22 mouse cellular contexts compared by ENCODE assay signal in the genomic region with DNA sequence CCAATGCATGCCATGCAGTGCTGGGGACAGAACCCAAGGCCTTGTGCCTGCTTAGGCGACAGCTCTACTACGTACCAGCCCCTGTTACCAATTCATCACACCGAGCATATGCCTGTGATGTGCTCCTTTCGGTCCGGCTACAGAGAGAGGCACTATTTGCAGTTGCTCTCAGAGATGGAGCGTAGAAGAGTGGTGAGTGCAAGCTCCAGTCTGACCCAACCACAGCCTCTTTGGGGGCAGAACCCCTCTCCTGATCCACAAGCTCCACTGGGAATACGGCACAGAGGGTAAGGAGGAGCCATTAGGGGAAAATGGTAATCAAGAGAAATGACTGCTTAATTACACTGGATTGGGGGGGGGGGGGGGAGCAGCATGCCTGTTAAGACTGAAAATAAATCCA.
DNase-seq lines count a peak whose midpoint lies in the region; ATAC-seq lines count a peak whose summit lies in the region.
"Had no signal": no experiment of that assay in that cellular context is flagged by ENCODE, and none has a peak within 500 bp of the region (broad histone marks: within the 10 kb centered on the region; RNA-seq: fewer than 3 reads in every experiment).

No protein-coding gene starts in this region.

- ATAC-seq in forebrain, embryonic 15.5 days (replicated peaks), result 0 out of 2 replicates have a peak, but pooled peaks have one; percentile 29
- ATAC-seq in neural tube, embryonic 13.5 days (ENCODE audit: low read depth), result peak; percentile 54
- ATAC-seq in limb, embryonic 11.5 days (ENCODE audit: insufficient number of reproducible peaks, low FRiP score, low TSS enrichment, low read depth), result no peak; the same call in 1 of the 2 replicates

- no peak overlapping the region for H3K9ac ChIP-seq in forebrain, embryonic 15.5 days (replicated peaks)
- H3K9ac ChIP-seq in neural tube, embryonic 13.5 days, result no peak overlapping the region
- H3K9ac ChIP-seq in limb, embryonic 11.5 days (ENCODE audit: low read length), result no peak overlapping the region
- H3K9ac ChIP-seq: liver, embryonic 14.5 days; lung, embryonic 15.5 days had no signal

- no peak for DNase-seq in forebrain, embryonic 10.5 days (ENCODE audit: extremely low spot score, low spot score)
- DNase-seq in neural tube, embryonic 10.5 days (ENCODE audit: extremely low spot score, low spot score), result no peak
- peak; percentile 56 for DNase-seq in limb, embryonic 11.5 days (ENCODE audit: low spot score)
- DNase-seq in heart, embryonic 10.5 days (ENCODE audit: low spot score), result no peak
- DNase-seq in ovary, adult 18-20 months (ENCODE audit: low spot score), result no peak
- no peak for DNase-seq in adrenal gland, postnatal 36 days
- DNase-seq: adrenal gland, postnatal 25 days; cerebellum, adult 18-20 months; cerebellum, postnatal 25 days; gastrocnemius, postnatal 14 days; kidney, adult 18-20 months; kidney, postnatal 10 days; right cerebral cortex, adult 18-20 months had no signal

- H3K36me3 ChIP-seq in forebrain, embryonic 15.5 days, result no peaks in the 10 kb centered on the region
- H3K36me3 ChIP-seq in forebrain, embryonic 10.5 days (replicated peaks), result peaks cover 13% of the 10 kb centered on the region
- H3K36me3 ChIP-seq in neural tube, embryonic 13.5 days, result no peaks in the 10 kb centered on the region
- peaks cover 2% of the 10 kb centered on the region; the same call in 1 of the 2 replicates for H3K36me3 ChIP-seq in limb, embryonic 11.5 days (ENCODE audit: control insufficient read depth, insufficient read depth, low read length)
- H3K36me3 ChIP-seq in heart, embryonic 10.5 days, result peaks cover 11% of the 10 kb centered on the region; the same call in 1 of the 2 replicates
- H3K36me3 ChIP-seq: lung, embryonic 15.5 days had no signal

- no peak overlapping the region for H3K27ac ChIP-seq in forebrain, embryonic 15.5 days (replicated peaks)
- H3K27ac ChIP-seq in forebrain, embryonic 10.5 days, result no peak overlapping the region
- H3K27ac ChIP-seq in neural tube, embryonic 13.5 days (replicated peaks), result peak overlapping the region; percentile 90
- peak overlapping the region; percentile 92 for H3K27ac ChIP-seq in limb, embryonic 11.5 days (replicated peaks; ENCODE audit: low read depth, low read length)
- no peak overlapping the region for H3K27ac ChIP-seq in heart, embryonic 10.5 days
- H3K27ac ChIP-seq: liver, embryonic 14.5 days; lung, embryonic 15.5 days; macrophage; stomach, postnatal 0 days had no signal

- H3K4me2 ChIP-seq in forebrain, embryonic 15.5 days (replicated peaks), result no peak overlapping the region
- H3K4me2 ChIP-seq in neural tube, embryonic 13.5 days, result no peak overlapping the region
- H3K4me2 ChIP-seq in limb, embryonic 11.5 days (ENCODE audit: low read depth, severe bottlenecking), result peak overlapping the region; percentile 0; the same call in 1 of the 2 replicates
- H3K4me2 ChIP-seq: lung, embryonic 15.5 days; midbrain, embryonic 11.5 days had no signal

- 54% methylated on average over 7 of the region's 7 CpGs for WGBS in forebrain, embryonic 15.5 days
- 87% methylated on average over 7 of the region's 7 CpGs for WGBS in forebrain, embryonic 10.5 days
- WGBS in neural tube, embryonic 13.5 days, result 49% methylated on average over 7 of the region's 7 CpGs
- WGBS in limb, embryonic 11.5 days, result 35% methylated on average over 7 of the region's 7 CpGs
- WGBS in heart, embryonic 10.5 days, result 89% methylated on average over 7 of the region's 7 CpGs

- H3K4me3 ChIP-seq in forebrain, embryonic 15.5 days, result no peak overlapping the region
- no peak overlapping the region for H3K4me3 ChIP-seq in forebrain, embryonic 10.5 days
- H3K4me3 ChIP-seq in neural tube, embryonic 13.5 days, result no peak overlapping the region
- H3K4me3 ChIP-seq in limb, embryonic 11.5 days (ENCODE audit: low read depth, low read length), result no peak overlapping the region
- H3K4me3 ChIP-seq in heart, embryonic 10.5 days, result no peak overlapping the region
- H3K4me3 ChIP-seq: erythroblast, embryonic 14.5 days; lung, embryonic 15.5 days had no signal

- no peaks in the 10 kb centered on the region for H3K9me3 ChIP-seq in forebrain, embryonic 15.5 days
- H3K9me3 ChIP-seq in forebrain, embryonic 10.5 days, result no peaks in the 10 kb centered on the region
- no peaks in the 10 kb centered on the region for H3K9me3 ChIP-seq in neural tube, embryonic 13.5 days
- no peaks in the 10 kb centered on the region for H3K9me3 ChIP-seq in limb, embryonic 11.5 days (ENCODE audit: control insufficient read depth, low read length)
- H3K9me3 ChIP-seq in heart, embryonic 10.5 days, result no peaks in the 10 kb centered on the region
- H3K9me3 ChIP-seq: lung, embryonic 15.5 days had no signal

- H3K27me3 ChIP-seq in forebrain, embryonic 15.5 days, result 0 out of 2 replicates have a peak, but pooled peaks cover 6% of the 10 kb centered on the region
- peaks cover 53% of the 10 kb centered on the region; the same call in 1 of the 2 replicates for H3K27me3 ChIP-seq in forebrain, embryonic 10.5 days (ENCODE audit: poor library complexity, severe bottlenecking)
- no peaks in the 10 kb centered on the region for H3K27me3 ChIP-seq in neural tube, embryonic 13.5 days
- no peaks in the 10 kb centered on the region for H3K27me3 ChIP-seq in limb, embryonic 11.5 days (ENCODE audit: control insufficient read depth, insufficient read depth, low read length)
- peaks cover 5% of the 10 kb centered on the region; the same call in 1 of the 2 replicates for H3K27me3 ChIP-seq in heart, embryonic 10.5 days (ENCODE audit: insufficient read depth, poor library complexity, severe bottlenecking)
- H3K27me3 ChIP-seq: CH12.LX; lung, embryonic 15.5 days had no signal

- peaks cover 26% of the 10 kb centered on the region for H3K4me1 ChIP-seq in forebrain, embryonic 15.5 days
- H3K4me1 ChIP-seq in forebrain, embryonic 10.5 days, result peaks cover 27% of the 10 kb centered on the region
- peaks cover 50% of the 10 kb centered on the region for H3K4me1 ChIP-seq in neural tube, embryonic 13.5 days (replicated peaks)
- H3K4me1 ChIP-seq in limb, embryonic 11.5 days (ENCODE audit: control insufficient read depth, insufficient read depth, low read length), result peaks cover 30% of the 10 kb centered on the region
- peaks cover 10% of the 10 kb centered on the region for H3K4me1 ChIP-seq in heart, embryonic 10.5 days

Comparison
In these comparisons a context has a peak if more than half of its experiments do, and no peak if none do; other contexts are left out.
1. H3K27ac ChIP-seq: peak in neural tube, embryonic 13.5 days (single experiment) and limb, embryonic 11.5 days (single experiment); none in forebrain, embryonic 15.5 days (single experiment), forebrain, embryonic 10.5 days (single experiment) and heart, embryonic 10.5 days (single experiment).